Mouse (Mus musculus) small intestine, adult 2 months (tissue): ENCODE data around the gene Tmem59.

Source experiments
- CTCF ChIP-seq: fragments of 200-500 bp; IDR thresholded peaks from 2 replicates; pipeline ENCODE4 v1.5.1; 2012; ENCODE audit warnings: low read depth, mild to moderate bottlenecking, control low read depth, inconsistent platforms, low read length, moderate library complexity, mixed read lengths; ENCODE audit not compliant: insufficient replicate concordance, insufficient read length; ENCODE audit errors: extremely low read depth
- POLR2A ChIP-seq: fragments of 200-500 bp; IDR thresholded peaks from 2 replicates; pipeline ENCODE4 v1.6.1; 2012; ENCODE audit warnings: low read depth, mild to moderate bottlenecking, control low read depth, inconsistent platforms, low read length, moderate library complexity

GRCm38 (mm10) chr4:107217574-107217973 lies 39.4 kb downstream of the Tmem59 start:
- TF ChIP-seq CTCF (no peak), POLR2A (no peak)
